Mouse (Mus musculus) ovary, postnatal 14 days (tissue): ENCODE results near the gene Tmem163.

Experiments used
- DNase-seq: peaks from one replicate; pipeline ENCODE4 v3.0.0; 2022; ENCODE audit warnings: low spot score

Tmem163 gene

DNA sequence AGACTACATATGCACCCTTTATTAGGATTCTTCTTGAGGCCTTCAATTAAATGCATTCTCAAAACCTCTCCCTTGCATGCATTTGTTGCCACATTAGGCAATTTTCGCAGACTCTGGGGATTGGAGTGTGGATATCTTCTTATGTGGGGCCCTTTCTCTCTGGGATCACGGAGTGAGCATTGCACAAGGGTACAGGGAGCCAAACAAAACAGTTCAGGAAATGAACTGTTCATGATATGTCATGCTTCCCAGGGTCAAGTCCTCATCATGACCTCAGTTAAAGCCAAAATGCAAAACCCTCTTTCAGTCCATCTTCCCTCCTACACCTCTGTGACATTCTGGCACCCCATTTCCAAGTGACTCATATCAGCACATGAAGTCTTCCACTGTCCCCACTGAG lies 27.8 kb downstream of the Tmem163 start:
- DNase-seq: no peak

- DNase-seq: no peak
These were observed 36.2 kb downstream of the Tmem163 start for GRCm38 (mm10) chr1:127642976-127643769.

DNA sequence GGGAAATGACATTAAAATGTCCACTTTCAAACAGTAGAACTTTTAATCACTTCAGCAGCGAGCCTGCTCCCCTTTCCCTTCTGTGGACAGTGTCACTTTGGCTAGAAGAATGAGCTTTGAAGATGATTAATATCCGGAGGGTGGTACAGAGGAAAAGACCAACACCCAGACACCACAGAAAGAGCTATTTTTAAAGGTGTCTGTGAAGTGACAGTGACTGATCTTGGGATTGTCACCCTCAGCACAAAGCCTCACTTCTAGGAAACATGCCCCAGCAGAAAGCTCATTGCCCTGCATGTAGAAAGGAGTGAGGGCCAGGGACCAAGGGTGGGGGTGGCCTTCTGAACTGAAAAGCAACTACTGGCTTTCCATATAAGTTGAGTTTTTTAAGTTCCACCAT lies 41.4 kb downstream of the Tmem163 start:
- no peak for DNase-seq

DNA sequence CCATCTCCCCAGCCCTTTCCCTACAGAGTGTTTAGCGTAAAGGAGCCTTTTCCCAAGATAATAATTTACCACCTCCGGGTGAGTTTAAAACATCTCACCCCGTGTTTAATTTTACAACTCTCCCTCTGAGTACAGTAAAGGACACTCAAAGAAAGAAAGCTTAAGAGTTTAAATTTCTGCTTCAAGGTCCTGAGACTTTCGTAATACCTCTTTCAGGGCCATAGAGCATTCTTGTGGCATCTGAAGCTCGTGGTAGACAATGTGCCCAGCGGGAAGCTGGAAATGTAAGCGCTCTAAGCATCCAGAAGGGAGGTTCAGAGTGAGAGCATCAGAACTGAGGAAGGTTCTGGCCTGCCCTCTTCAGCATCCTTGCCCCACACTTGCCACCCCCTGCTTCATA lies 52.2 kb downstream of the Tmem163 start:
- DNase-seq: no peak

GRCm38 (mm10) chr1:127625577-127626362 lies 53.6 kb downstream of the Tmem163 start:
- DNase-seq: no peak

DNA sequence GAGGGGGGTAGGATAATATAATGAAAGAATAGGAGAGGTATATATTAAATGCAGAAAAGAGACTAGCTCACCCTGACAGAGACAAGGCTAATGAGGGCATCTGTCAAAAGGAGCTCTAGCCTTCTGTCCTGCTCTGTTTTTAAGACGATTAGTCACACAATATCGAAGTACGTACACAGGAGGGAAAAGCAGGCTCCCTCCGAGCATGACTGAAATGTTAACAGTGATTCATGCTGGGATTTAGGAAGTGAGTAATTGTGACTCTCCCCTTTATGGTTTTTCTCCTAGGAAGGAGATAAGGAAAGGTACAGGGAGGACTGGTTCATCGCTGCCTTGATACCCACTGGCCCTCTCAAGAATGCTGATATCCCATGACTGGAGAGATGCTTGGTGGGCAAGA lies 57.0 kb downstream of the Tmem163 start:
- no peak for DNase-seq

- DNase-seq: no peak
These were observed 60.3 kb downstream of the Tmem163 start for GRCm38 (mm10) chr1:127619036-127619435.

GRCm38 (mm10) chr1:127610378-127610777 lies 69.0 kb downstream of the Tmem163 start:
- no peak for DNase-seq

- DNase-seq: no peak
These were observed 69.5 kb downstream of the Tmem163 start for GRCm38 (mm10) chr1:127609814-127610213.

- DNase-seq: no peak
These were observed 71.0 kb downstream of the Tmem163 start for GRCm38 (mm10) chr1:127608326-127608725.

DNA sequence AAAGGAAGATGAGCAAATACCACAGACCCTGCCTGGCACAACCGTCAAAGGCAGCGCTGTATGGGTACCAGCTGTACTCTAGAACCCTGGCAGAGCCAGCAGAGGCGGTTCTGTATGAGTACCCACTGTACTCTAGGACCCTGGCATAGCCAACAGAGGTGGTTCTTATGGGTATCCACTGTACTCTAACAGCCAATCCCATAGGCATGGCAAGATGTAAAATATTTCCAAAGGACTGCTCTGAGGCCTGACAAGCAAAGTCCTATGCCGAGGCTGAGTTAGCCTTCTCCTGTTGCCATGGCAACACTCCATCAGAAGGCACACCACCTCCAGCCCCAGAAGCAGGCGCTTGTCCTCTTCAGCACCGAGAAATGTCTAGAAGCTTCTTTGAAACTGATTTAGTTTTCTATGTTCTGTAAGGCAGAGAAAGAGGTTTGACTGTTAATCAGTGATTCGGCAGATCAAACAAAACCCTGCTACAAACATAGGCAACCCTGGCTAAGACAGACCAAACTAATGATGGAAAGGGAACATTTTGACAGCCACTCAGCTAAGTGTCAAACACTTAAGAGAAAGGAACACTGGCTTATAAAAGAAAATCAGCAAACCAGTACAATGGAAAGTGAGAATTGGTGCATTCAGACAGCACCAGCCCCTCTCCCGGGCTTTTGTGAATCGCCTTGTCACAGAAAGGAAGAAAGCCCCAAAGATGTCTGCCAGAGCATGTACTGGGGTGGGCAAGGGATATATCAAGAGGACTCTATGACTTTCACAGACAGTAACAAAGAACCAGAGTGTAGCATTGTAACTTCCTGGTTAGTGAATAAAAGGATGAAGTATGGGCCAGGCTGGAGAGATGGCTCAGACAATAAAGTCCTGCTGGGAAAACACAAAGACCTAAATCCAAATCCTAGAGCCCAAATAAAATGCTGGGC lies 75.4 kb downstream of the Tmem163 start:
- DNase-seq: no peak

GRCm38 (mm10) chr1:127596143-127596542 lies 83.2 kb downstream of the Tmem163 start:
- DNase-seq: no peak

- no peak for DNase-seq
These were observed 83.6 kb downstream of the Tmem163 start for GRCm38 (mm10) chr1:127595735-127596134.

DNA sequence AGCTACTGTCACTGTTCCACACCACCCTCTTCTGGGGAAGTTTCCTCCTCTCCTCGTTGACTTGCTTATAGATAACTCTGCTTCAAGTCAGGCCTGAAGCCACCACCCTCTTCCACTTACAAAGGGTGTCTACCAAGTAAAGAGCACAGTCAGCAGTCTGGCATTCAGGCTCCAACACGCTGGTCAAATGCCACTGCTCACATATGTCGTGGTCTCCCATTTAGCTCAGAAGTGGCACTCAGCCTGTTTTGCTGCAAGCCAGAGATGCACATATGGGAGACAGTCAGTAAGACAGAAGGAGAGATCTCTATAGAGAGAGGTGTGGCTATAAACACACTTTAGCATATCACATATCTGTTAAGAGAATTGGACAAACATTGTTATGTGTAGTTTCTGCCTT lies 89.8 kb downstream of the Tmem163 start:
- DNase-seq: no peak

GRCm38 (mm10) chr1:127587071-127587470 lies 92.3 kb downstream of the Tmem163 start:
- no peak for DNase-seq

GRCm38 (mm10) chr1:127586156-127586555 lies 93.2 kb downstream of the Tmem163 start:
- no peak for DNase-seq

GRCm38 (mm10) chr1:127577981-127578380 lies 101.4 kb downstream of the Tmem163 start:
- no peak for DNase-seq

DNA sequence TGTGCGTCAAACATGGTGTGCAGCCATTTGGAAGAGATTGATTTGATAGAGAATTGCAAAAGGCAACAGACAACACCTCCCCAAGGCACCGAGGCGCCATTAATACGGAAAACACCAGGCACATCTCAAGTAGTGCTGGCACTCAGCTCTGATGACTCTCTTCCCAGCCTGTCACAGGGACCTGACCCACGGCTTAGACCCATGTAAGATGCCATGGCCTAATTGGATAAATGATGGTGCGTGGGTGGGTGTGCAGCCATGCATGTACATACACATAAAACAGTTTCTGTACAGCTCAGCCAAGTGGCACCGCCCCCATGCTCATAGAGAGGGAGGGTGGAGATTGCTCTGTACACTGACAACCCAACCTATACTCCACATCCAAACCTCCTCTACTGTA lies 102.3 kb downstream of the Tmem163 start:
- DNase-seq: no peak

DNA sequence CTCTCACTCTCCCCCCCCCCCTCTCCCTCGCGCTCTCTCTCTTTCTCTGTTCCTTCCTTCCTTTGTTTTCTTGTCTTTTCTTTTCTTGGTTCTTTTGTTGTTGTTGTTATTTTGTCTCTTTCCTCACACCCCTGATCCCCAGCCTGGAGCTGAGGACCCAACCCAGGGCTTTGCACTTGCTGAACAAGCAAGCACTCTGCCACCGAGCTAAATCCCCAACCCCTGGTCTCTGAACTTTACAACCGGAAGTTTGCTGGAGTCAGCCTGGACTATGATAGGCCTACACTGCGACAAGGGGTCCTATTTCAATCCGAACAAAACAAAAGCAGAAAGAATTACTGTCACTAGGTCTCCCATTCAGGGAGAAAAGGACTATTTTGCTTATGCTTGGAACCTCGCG lies 102.8 kb downstream of the Tmem163 start:
- DNase-seq: no peak

DNA sequence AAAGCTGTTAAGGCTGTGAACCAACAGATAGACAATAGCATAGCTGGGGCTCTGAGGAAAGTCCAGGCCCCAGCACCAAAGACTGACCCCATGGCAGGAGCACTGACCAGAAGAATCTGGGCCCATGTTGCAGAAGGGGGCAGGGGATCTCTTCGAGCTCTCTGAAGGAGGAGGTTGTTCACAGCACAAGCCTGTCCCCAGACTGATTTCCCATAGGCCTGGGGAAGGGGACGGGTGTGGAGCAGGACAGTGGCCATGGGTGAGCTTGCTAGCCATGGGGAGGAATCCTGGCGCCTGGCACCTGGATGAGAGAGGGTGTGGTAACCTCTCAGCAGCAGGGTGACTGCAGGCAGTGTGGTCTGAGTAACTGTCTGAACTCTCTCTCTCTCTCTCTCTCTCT lies 103.2 kb downstream of the Tmem163 start:
- DNase-seq: no peak

DNA sequence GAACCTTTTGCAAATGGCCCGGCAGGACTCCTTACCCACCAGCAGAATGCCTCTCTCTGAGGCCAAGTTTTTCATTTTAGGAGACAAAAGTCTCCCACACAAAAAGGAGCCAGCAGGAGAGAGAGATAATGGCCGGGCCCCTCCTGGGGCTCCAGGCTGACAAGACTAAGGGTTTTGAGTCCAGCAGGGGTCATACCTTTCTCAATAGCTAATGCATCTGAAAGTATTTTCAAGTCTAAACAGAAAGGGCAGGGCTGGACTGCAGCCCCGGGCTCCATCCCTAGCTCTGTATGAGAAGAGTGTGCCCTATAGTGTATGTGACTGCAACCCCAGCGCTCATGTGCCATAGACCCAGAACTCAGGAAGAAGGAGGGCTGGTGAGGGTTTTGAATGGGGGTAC lies 103.7 kb downstream of the Tmem163 start:
- no peak for DNase-seq

DNA sequence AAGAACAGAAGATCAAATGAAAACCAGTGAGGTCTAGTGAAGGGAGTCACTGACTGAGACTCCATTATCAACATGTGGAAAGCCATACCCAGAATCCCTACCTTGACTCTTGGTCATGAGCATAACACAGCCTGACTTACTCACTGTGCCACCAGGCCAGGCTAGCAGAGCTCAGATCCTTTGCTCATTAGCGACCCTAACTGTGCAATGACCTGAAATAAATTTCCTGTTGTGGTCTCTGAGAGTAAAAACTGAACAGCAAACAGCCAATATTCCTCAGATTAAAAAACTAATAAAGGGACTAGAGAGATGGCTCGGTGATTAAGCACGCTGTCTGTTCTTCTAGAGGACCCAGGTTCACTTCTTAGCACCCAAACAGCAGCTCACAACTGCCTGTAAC lies 106.2 kb downstream of the Tmem163 start:
- no peak for DNase-seq
